Mouse (Mus musculus): ENCODE measurements at regions not wholly inside any gene's neighbourhood (a gene's known extent, or its start where the extent isn't known, plus 50 kb on each side); places are given as distances from the start of the nearest gene placed in this dataset.

- Histone ChIP-seq H3K9me3 (no peaks in the 10 kb centered on the region), H3K9ac (replicated peaks) (no peak overlapping the region), H3K27ac (replicated peaks) (no peak overlapping the region), H3K4me3 (no peak overlapping the region), H3K36me3 (no peaks in the 10 kb centered on the region), H3K27me3 (no peaks in the 10 kb centered on the region), H3K4me2 (replicated peaks) (no peak overlapping the region), H3K4me1 (no peaks in the 10 kb centered on the region)
- no peak for ATAC-seq (ENCODE audit: low FRiP score, low read depth)
- 96% methylated on average over 1 of the region's 1 CpGs for WGBS
Measured at GRCm38 (mm10) chr8:67377061-67377460, 146.6 kb upstream of the Nat3 start.

GRCm38 (mm10) chr8:67405947-67406346 is 117.7 kb upstream of the Nat3 start:
- Histone ChIP-seq H3K9ac (replicated peaks) (no peak overlapping the region), H3K4me3 (no peak overlapping the region), H3K27me3 (no peaks in the 10 kb centered on the region), H3K36me3 (no peaks in the 10 kb centered on the region), H3K9me3 (no peaks in the 10 kb centered on the region), H3K4me2 (replicated peaks) (no peak overlapping the region), H3K27ac (replicated peaks) (no peak overlapping the region), H3K4me1 (no peaks in the 10 kb centered on the region)
- 48% methylated on average over 10 of the region's 10 CpGs for WGBS
- ATAC-seq (ENCODE audit: low FRiP score, low read depth) = peak; percentile 65; the same call in 1 of the 2 replicates

- H3K4me1 ChIP-seq = no peaks in the 10 kb centered on the region
- no peak overlapping the region for H3K27ac ChIP-seq (replicated peaks)
- no peak overlapping the region for H3K4me3 ChIP-seq
- no peaks in the 10 kb centered on the region for H3K36me3 ChIP-seq
- no peaks in the 10 kb centered on the region for H3K27me3 ChIP-seq
- no peak overlapping the region for H3K9ac ChIP-seq (replicated peaks)
- no peaks in the 10 kb centered on the region for H3K9me3 ChIP-seq
- H3K4me2 ChIP-seq (replicated peaks) = no peak overlapping the region
- ATAC-seq (ENCODE audit: low FRiP score, low read depth) = no peak
Measured at GRCm38 (mm10) chr8:67414826-67415225, 108.8 kb upstream of the Nat3 start.

GRCm38 (mm10) chr8:67422521-67422920 is 101.1 kb upstream of the Nat3 start:
- no peaks in the 10 kb centered on the region for H3K4me1 ChIP-seq
- no peak overlapping the region for H3K27ac ChIP-seq (replicated peaks)
- no peak overlapping the region for H3K4me3 ChIP-seq
- no peaks in the 10 kb centered on the region for H3K36me3 ChIP-seq
- ATAC-seq (ENCODE audit: low FRiP score, low read depth) = no peak
- H3K9me3 ChIP-seq = no peaks in the 10 kb centered on the region
- no peak overlapping the region for H3K4me2 ChIP-seq (replicated peaks)
- H3K27me3 ChIP-seq = no peaks in the 10 kb centered on the region
- 93% methylated on average over 2 of the region's 2 CpGs for WGBS
- no peak overlapping the region for H3K9ac ChIP-seq (replicated peaks)

Data from midbrain, embryonic 12.5 days (tissue).